Mouse (Mus musculus) heart, postnatal 0 days (tissue): ENCODE measurements around the gene Thsd7b. TPM values are rescaled to one million over a fixed set of nuclear protein-coding genes. Genes with fewer than 3 reads are reported as not detected.

Source experiments
- ATAC-seq: fragments of 200-750 bp; cut with Nextera tagmentation; 2 replicates; pipeline ENCODE4 v1.8.0; 2017; ENCODE audit warnings: low read depth, moderate number of reproducible peaks, moderate library complexity; ENCODE audit not compliant: insufficient read depth
- DNase-seq: peaks from one replicate; pipeline ENCODE4 v3.0.0-alpha.2; 2016; ENCODE audit warnings: low spot score
- H3K27ac ChIP-seq: fragments of 300-500 bp; sonication (generic); 2 replicates; pipeline ENCODE4 v1.5.1; 2014; ENCODE audit warnings: low read depth, mild to moderate bottlenecking
- H3K27me3 ChIP-seq: fragments of 300-500 bp; sonication (generic); 2 replicates; pipeline ENCODE4 v1.6.1; 2014; ENCODE audit warnings: low read length, mixed read lengths; ENCODE audit not compliant: control insufficient read depth, insufficient read depth
- H3K36me3 ChIP-seq: fragments of 300-500 bp; sonication (generic); replicated peaks from 2 replicates; pipeline ENCODE4 v1.6.1; 2014; ENCODE audit warnings: low read length, mixed read lengths; ENCODE audit not compliant: control insufficient read depth, insufficient read depth
- H3K4me1 ChIP-seq: fragments of 300-500 bp; sonication (generic); 2 replicates; pipeline ENCODE4 v1.6.1; 2014; ENCODE audit warnings: antibody characterized with exemption; ENCODE audit not compliant: control insufficient read depth, insufficient read depth
- H3K4me2 ChIP-seq: fragments of 300-500 bp; sonication (generic); 2 replicates; pipeline ENCODE4 v1.6.1; 2014; ENCODE audit warnings: low read depth, mild to moderate bottlenecking, low read length, moderate library complexity
- H3K4me3 ChIP-seq: fragments of 300-500 bp; sonication (generic); 2 replicates; pipeline ENCODE4 v1.5.1; 2014; ENCODE audit warnings: low read depth, low read length
- H3K9ac ChIP-seq: fragments of 300-500 bp; sonication (generic); replicated peaks from 2 replicates; pipeline ENCODE4 v1.6.1; 2014; ENCODE audit warnings: low read depth, low read length, mixed read lengths
- H3K9me3 ChIP-seq: fragments of 300-500 bp; sonication (generic); replicated peaks from 2 replicates; pipeline ENCODE4 v1.6.1; 2016; ENCODE audit warnings: low read length; ENCODE audit not compliant: control insufficient read depth
- CTCF ChIP-seq: IDR thresholded peaks from 2 replicates; pipeline ENCODE4 v1.5.1; 2016; ENCODE audit warnings: antibody characterized with exemption, control low read depth, low read depth
- EP300 ChIP-seq: IDR thresholded peaks from 2 replicates; pipeline ENCODE4 v1.6.1; 2016; ENCODE audit warnings: antibody characterized with exemption, low read depth
- WGBS: fragments of 180-500 bp; shearing (Covaris S2); extraction: QIAGEN DNeasy Blood & Tissue Kit; methylation state at CpG from one replicate; pipeline ENCODE4 v1.1.7; 2014; 5-methylcytosine and 5-hydroxymethylcytosine counted together
- polyA plus RNA-seq: library from polyadenylated mRNA; unstranded; fragments of >200 nt; fragmentation: Nextera tagmentation; extraction: Ambion mirVana; gene quantifications from 2 replicates; pipeline ENCODE4 v1.2.1, GENCODE M21; 2015
- total RNA-seq: library from RNA; depleted of rRNA; stranded (reverse); fragments of >200 nt; gene quantifications from 2 replicates; pipeline ENCODE4 v1.2.3, GENCODE M21; 2014; ENCODE audit warnings: low replicate concordance

Gene Thsd7b
- total and polyA plus RNA-seq, 2 experiments from 2014 or later = 0.57 to 1.2 TPM

- no peaks in the 10 kb centered on the region for H3K27me3 ChIP-seq
Measured at GRCm38 (mm10) chr1:129579955-129580354, 306.9 kb downstream of the Thsd7b start.

GRCm38 (mm10) chr1:129586635-129587034 lies 313.5 kb downstream of the Thsd7b start:
- DNase-seq = no peak
- no peak overlapping the region for H3K4me2 ChIP-seq
- ATAC-seq = no peak
- no peak overlapping the region for H3K9ac ChIP-seq
- WGBS = 34% methylated on average over 6 of the region's 6 CpGs
- no peaks in the 10 kb centered on the region for H3K4me1 ChIP-seq
- H3K27ac ChIP-seq = no peak overlapping the region
- H3K9me3 ChIP-seq = no peaks in the 10 kb centered on the region
- H3K27me3 ChIP-seq = no peaks in the 10 kb centered on the region
- H3K4me3 ChIP-seq = no peak overlapping the region
- H3K36me3 ChIP-seq = no peaks in the 10 kb centered on the region
- TF ChIP-seq EP300 = no peak
- TF ChIP-seq CTCF = no peak

More at GRCm38 (mm10) chr1:129579955-129580354, 306.9 kb downstream of the Thsd7b start:
- no peak overlapping the region for H3K9ac ChIP-seq
- ATAC-seq (no peak), DNase-seq (no peak)
- H3K36me3 ChIP-seq = no peaks in the 10 kb centered on the region
- no peak overlapping the region for H3K4me3 ChIP-seq
- no peak overlapping the region for H3K4me2 ChIP-seq
- H3K27ac ChIP-seq = no peak overlapping the region
- no peaks in the 10 kb centered on the region for H3K9me3 ChIP-seq
- H3K4me1 ChIP-seq = no peaks in the 10 kb centered on the region
- TF ChIP-seq EP300 = no peak
- TF ChIP-seq CTCF = no peak
- 54% methylated on average over 4 of the region's 4 CpGs for WGBS

- no peaks in the 10 kb centered on the region for H3K27me3 ChIP-seq
- WGBS = 63% methylated on average over 3 of the region's 3 CpGs
- H3K9ac ChIP-seq = no peak overlapping the region
- DNase-seq (no peak), ATAC-seq (no peak)
- no peaks in the 10 kb centered on the region for H3K9me3 ChIP-seq
- H3K4me3 ChIP-seq = no peak overlapping the region
- no peaks in the 10 kb centered on the region for H3K4me1 ChIP-seq
- no peaks in the 10 kb centered on the region for H3K36me3 ChIP-seq
- no peak overlapping the region for H3K27ac ChIP-seq
- H3K4me2 ChIP-seq = no peak overlapping the region
- TF ChIP-seq CTCF (no peak), EP300 (no peak)
Measured at GRCm38 (mm10) chr1:129589366-129590002, 316.4 kb downstream of the Thsd7b start.

GRCm38 (mm10) chr1:129595447-129595846 lies 322.3 kb downstream of the Thsd7b start:
- no peaks in the 10 kb centered on the region for H3K4me1 ChIP-seq
- no peak overlapping the region for H3K4me3 ChIP-seq
- 77% methylated on average over 13 of the region's 13 CpGs for WGBS
- no peak overlapping the region for H3K27ac ChIP-seq
- no peaks in the 10 kb centered on the region for H3K27me3 ChIP-seq
- no peak overlapping the region for H3K4me2 ChIP-seq
- no peaks in the 10 kb centered on the region for H3K36me3 ChIP-seq
- no peak overlapping the region for H3K9ac ChIP-seq
- TF ChIP-seq CTCF (no peak), EP300 (no peak)
- ATAC-seq (no peak), DNase-seq (no peak)
- H3K9me3 ChIP-seq = no peaks in the 10 kb centered on the region

GRCm38 (mm10) chr1:129600933-129601332 lies 327.8 kb downstream of the Thsd7b start:
- ATAC-seq (no peak), DNase-seq (no peak)
- no peak overlapping the region for H3K4me3 ChIP-seq
- H3K36me3 ChIP-seq = no peaks in the 10 kb centered on the region
- no peaks in the 10 kb centered on the region for H3K4me1 ChIP-seq
- no peaks in the 10 kb centered on the region for H3K27me3 ChIP-seq
- no peaks in the 10 kb centered on the region for H3K9me3 ChIP-seq
- H3K4me2 ChIP-seq = no peak overlapping the region
- no peak for TF ChIP-seq EP300
- TF ChIP-seq CTCF = no peak
- no peak overlapping the region for H3K27ac ChIP-seq
- no peak overlapping the region for H3K9ac ChIP-seq

DNA sequence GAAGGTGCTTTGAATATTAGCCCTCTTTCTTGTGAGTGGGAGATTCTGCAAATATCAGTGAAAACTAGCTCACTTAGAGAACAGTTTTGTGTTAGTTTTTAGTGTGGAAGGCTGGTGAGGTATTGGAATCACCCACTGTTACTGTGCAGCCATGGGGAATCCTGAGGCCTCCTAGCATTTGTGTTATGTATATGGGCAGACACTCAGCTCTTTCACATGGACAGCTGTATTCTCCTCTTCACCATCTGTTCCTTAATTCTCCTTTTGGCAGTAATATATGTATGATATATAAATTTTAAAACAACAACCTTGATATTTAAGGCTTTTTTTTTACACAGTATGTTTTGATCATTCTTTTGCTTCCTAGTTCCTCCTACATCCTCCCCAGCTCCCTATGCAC lies 329.2 kb downstream of the Thsd7b start:
- Histone ChIP-seq H3K4me2 (no peak overlapping the region), H3K4me3 (no peak overlapping the region), H3K27ac (no peak overlapping the region), H3K9me3 (no peaks in the 10 kb centered on the region), H3K4me1 (no peaks in the 10 kb centered on the region), H3K27me3 (no peaks in the 10 kb centered on the region), H3K36me3 (no peaks in the 10 kb centered on the region), H3K9ac (no peak overlapping the region)
- DNase-seq (no peak), ATAC-seq (no peak)
- no peak for TF ChIP-seq CTCF
- no peak for TF ChIP-seq EP300
